Mouse (Mus musculus) spleen, adult 18-20 months (tissue): ENCODE measurements around the gene Prdm1.

Experiments used
- DNase-seq, 2 experiments: peaks; one replicate each; pipeline ENCODE4 v3.0.0; 2022; ENCODE audit warnings: mixed read lengths in 2 of 2

The Prdm1 gene

DNA sequence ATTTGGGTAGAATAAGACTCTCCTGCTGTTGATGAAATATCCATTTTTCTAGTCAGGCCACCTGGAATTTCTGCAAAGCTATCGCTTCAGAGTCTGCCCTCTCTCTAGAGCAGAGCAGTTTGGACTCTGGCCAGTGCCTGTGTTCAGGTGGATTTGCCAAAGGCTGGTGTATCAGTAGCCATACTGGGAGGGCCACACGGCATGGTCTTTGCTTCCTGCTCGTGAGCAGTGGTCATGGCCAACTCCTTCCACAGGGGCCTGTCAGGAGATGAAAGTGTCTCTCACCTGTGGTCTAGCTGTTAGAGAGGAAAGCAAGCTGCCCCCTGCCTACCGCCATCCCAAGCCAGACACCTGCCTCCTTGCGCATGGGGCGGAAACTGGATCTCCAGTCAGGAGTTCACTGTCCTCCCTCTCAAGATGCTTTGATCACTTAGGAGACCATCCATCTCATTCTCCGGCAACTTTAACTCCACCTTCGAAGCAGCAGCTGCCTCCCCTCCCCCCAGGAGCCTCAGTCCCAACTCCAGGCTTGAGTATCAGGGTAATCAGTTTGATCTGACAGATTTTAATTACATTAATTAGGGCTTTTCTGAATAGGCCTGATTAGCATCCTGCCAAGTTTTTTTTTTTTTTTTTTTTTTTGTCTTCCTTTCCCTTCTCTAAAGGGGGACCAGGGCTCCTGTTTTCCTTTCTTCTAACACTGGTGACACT lies 35.3 kb downstream of the Prdm1 start:
- no peak for DNase-seq

DNA sequence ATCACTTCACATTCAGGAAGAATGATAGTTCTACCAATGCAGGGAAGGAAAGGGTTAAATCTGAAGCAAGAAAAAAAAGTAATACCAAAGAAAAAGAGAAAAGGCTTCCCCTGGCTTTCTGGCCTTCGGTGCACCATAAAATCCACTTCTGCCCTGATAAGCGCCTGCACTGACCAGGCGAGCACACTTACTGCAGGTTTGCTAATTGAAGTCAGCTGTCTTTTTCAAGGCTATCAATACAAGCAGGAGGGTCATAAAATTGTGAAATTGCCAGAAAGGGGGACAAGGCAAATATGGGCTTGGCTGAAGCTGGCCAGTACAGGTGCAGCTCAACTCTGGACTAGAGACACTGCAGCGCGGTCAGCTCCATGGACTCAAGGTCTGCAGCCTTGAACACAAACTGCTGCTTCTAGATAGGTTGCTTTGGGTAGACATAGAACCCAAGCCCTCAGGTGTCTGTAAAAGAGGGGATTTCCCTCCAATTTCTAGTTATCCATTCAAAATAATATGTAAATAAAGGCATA lies 37.3 kb downstream of the Prdm1 start:
- DNase-seq, result no peak

DNA sequence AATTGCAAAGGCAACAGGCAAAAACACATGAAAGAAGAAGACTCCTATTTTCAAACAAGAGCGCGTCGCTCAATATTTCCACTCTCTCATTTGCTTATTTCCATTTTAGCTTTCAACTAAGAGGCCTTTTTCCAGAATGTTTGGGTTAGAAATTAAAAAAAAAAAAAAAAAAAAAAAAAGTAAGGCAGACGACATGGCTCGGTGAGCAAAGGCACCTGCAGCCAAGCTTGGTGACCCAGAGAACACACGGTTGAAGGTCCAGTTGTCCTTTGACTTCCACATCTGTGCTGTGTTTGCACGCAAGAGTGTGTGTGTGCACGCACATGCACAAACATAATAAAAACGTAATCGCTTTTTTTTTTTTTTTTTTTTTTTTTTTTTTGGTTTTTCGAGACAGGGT lies 41.2 kb downstream of the Prdm1 start:
- DNase-seq, result no peak

DNA sequence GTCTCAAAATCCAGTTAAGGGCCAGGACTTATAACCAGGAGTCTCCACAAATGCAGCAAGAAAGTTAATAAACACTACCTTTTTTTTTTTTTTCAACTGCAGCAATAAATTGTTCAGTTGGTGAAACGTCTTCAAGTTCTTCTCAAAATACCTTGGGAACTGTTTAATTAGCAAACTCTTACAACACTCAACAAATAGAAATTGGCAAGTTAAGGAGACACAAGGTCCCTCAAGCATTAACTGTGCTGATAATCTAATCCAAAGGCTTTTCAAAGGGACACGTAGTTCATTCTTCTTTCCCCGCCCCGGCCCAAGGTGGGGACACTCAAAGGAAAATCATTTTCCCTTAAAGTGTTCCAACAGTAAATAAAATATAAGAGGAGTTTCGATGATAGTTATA lies 44.2 kb downstream of the Prdm1 start:
- DNase-seq, result no peak

DNA sequence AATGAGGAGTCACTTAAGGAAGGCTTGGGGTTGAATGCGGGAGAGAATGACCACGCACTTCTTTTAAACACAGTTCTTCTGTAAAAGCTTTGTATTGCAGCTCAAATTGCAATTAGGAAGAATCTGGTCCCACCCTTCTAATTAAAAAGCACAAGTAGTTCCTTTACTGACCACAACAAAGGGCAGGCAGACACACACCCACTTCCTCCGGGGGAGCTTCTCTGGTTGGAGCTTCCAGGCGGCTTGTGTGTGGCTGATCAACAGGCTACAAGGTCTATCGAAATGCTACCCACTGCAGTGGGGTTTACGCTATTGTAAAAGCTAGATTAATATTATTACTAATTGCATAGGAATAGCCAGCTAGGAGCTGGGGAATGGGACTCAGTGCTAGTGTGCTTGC lies 45.2 kb downstream of the Prdm1 start:
- no peak for DNase-seq

DNA sequence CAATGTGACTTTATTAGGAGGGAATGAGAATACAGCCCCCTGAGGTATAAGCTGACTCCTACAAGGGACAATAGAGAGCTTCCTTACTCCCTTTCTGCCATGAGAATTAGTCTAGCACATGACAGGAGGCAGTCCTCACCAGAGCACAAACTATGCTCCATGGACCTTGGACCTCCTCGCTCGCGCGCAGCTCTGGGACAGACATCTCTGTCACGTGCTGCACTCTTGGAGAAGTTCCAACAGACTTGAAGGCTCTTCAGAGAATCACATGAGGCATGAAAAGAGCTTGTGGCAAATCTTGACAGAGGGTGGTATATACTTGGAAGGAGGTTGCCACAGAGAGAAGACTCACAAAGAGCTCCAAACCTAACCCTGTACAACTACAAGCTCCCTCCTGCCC lies 46.9 kb downstream of the Prdm1 start:
- no peak for DNase-seq

DNA sequence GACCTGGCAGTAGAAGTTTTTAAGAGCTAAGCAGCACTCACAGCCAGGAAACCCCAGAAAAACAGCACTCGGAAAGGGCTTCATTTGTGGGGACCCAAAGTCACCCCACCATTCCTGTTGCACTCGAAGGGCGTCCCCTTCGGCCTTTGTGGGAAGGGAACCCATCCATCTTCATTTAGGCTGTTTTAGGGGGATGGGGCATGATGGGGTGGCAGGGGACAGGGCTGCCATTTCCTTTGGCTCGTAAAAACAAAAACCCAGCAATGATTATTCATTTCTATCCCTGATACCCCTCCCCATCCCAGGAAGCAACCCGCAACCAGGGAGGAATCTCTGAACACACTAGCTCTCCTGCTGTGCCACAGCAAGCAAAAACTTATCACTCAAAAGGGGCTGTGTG lies 49.0 kb downstream of the Prdm1 start:
- no peak for DNase-seq

DNA sequence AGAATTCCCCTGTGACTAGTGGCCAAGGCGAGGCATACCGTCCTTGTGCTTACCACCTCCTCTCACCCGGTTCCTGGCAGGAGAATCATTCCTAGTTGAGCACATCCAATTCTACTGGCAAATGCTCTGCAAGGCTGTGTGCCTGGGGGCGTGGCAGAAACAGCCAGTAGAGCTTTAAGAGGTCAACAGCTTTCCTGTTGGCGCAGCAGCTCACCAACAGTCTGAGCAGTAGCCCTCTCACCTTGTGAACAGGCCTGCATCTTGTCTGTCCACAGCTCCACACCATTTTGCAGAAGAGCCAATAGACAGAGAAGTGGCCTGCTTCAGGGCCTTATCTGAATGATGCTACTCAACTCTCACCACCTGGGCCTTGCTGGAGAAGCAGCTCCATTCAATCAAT lies 50.2 kb downstream of the Prdm1 start:
- no peak for DNase-seq

DNA sequence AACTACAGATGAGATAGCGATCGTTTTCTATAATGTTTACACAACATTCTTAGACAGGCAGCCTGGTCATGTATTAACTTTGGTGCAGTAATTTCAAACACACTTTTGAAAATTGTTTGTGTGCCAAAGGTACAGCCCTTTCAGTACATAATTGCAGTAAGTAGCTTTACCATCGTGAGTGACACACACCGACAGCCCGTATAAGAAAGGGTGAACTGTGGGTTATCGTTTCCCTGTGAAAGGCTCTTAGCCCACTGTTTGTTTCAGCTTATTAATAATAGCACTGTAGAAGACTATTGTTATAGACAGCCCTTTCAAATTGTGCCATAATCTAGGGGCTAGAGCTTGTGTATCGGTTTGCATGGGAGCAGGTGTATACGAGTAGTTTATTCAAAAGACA lies 51.1 kb downstream of the Prdm1 start:
- DNase-seq, result no peak

DNA sequence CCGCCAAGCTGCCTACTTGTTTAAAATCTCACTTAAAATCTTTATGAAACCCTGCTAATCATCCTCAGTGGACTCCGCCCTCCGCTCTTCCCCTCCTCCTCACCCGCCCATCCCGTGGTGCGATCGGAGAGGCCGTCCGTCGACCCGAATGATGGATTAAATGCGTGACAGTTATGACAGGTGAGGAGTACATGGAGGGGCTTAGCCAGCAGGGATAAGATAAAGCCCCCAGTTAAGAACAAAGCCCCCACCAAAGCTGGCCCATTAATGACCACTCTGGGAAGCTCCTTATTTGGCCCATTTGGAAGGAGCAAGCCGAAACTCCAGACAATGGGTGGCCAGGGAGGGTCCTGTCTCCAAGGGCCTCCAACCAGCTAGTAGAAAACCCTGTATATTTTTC lies 51.8 kb downstream of the Prdm1 start:
- DNase-seq, result no peak

DNA sequence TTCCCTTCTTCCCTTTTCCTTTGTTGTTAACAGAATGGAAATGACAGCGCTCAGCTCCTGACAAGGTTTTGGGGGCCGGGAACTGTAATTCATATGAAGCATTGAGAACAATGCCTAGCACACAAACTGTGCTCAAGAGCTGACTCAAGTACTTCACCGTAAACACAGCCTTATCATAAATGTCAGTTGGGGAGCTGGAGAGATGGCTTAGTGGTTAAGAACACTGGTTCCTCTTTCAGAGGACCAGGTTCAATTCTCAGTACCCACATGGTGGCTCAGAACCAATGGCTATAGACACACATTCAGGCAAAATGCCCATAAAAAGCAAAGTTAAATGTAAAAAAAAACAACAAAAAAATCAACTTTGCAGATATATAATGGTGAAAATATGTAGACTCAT lies 52.9 kb downstream of the Prdm1 start:
- no peak for DNase-seq

DNA sequence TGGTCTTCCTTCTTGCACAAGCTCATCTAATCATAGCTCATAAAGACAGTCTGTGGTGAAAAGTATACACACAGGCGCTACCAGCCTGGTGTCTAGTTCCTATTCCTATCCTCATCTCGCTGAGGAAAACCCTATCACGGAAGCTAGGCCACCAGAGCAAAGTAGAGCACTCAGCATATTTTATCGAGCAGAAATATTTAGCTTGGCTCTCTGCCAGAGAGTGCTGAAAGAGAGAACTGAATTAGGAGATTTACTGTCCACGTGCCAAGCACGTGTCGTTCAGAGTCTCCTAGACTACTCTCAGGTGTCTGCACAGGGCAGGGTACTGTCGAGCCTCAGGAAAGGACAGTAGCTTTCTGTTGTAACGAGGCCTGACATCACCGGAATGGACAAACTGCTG lies 54.0 kb downstream of the Prdm1 start:
- DNase-seq, result no peak

DNA sequence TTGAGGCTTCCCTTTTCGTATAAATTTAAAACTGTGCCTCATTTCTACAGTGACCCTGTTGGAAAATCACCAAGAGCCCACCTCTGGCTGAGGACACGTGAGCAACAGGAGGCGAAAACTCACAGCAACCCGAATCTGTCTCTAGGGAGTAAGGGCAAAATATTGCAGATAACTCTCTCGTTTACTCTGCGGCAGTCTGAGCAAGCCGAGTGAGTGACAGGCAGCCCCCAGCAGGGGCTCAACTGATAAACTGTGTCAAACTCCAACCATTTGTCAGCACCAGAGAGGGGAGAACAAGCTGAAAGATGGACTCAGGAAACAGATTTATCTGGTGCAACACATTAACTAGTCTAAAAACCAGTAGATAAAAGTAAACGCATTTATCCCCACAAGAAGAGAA lies 62.7 kb downstream of the Prdm1 start:
- no peak for DNase-seq

DNA sequence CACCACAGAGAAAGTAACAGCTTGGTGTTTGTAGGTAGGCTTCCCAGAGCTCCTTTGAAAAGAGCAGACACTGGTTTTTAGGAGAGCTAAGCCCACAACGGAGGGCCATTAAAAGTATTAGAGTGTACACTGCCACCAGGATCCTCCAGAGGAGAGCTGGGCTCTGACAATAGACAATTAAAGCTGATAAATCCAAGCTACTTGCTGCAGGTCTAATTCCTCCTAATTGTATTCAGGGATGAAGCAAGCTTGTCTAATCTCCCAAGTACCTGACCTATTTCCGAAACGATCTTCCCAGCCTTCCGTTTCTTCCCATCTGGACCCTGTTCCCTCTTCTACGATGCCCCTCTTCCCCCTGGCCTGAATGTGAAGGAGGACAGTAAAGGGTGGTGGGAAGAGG lies 63.7 kb downstream of the Prdm1 start:
- no peak for DNase-seq

DNA sequence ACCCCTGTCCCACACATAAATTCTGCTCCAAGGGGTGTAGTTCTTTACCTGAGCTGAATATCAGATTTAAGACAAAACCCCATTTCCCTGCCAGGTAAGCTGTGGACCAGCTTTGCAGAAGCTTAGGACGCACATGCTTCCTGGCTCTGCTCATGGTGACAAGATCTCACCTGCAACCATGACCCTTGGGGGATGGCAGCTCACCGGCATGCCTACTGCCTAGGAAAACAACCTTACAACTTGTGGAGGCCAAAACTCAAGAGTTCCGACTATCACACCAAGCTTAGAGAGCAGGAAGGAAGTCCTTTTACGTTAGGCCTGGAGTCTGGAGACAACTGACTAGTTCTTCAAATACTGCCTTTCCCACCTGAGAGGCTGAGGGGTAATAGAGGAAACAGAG lies 64.4 kb downstream of the Prdm1 start:
- DNase-seq, result no peak

DNA sequence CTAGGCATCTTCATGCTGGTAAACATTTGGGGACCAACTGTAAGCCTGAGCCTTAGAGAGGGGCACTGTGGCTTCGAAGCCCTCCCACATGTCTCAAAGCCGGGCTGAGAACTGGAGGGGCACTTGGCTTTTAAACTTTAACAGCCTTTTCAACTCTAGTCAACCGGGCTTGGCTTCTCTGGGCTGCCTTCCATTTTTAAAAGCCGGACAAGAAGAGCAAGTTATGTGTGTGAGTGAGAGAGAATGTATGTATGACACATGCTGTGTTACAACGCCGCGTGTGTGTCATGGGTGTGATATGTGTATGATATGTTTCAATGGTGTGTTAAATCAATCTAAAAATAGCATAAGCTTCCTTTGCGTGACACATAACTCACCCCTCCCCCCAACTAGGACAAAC lies 66.0 kb downstream of the Prdm1 start:
- DNase-seq, result no peak

DNA sequence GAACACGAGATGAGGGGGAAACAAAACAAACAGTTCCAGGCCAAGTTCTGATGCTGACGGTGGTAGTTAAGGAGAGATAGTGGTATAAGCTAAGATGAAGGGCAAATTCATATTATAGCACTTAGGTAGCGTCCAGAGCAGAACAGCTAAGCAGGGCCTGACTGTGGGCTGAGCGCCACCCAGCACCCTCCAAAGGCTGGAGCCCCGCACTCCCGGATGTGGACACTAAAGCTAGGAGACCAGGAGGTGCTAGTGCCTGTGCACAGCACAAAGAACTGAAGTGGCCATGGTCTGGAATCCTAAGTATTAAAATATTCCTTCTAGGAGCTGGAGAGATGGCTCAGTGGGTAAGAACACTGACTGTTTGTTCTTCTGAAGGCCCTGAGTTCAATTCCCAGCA lies 67.2 kb downstream of the Prdm1 start:
- no peak for DNase-seq

DNA sequence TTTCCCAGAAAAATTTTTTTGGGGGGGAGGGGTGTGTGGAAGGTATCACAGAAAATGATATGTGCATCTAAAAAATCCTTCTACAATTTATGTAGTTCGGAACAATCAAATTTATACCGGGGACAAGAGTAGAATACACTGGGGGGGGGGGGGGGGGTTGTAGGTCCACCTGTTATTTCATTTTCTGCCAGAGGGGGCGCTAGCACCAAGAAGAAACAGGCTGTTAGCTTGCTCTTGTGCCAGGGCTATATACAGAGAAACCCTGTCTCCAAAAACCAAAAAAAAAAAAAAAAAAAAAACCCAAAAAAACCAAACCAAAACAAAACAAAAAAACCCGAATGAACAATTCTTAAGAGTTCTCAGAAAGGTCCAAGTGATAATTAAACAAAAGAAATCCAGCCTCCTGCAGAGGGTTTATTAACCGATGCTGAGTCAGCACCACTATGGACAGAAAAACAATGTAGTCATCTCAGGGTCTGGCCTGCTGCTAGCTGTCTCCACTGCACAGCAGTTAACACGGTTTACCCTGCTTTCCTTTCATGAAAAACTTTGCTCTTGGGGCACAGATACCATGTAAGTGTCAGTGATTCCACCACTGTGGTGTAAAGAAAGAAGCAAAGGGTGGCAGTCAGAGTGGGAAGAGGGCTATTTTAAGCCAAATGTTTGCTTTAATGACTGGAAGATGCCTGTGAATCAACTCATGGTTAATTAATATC lies 68.0 kb downstream of the Prdm1 start:
- peak; percentile 28 to 69 for DNase-seq

DNA sequence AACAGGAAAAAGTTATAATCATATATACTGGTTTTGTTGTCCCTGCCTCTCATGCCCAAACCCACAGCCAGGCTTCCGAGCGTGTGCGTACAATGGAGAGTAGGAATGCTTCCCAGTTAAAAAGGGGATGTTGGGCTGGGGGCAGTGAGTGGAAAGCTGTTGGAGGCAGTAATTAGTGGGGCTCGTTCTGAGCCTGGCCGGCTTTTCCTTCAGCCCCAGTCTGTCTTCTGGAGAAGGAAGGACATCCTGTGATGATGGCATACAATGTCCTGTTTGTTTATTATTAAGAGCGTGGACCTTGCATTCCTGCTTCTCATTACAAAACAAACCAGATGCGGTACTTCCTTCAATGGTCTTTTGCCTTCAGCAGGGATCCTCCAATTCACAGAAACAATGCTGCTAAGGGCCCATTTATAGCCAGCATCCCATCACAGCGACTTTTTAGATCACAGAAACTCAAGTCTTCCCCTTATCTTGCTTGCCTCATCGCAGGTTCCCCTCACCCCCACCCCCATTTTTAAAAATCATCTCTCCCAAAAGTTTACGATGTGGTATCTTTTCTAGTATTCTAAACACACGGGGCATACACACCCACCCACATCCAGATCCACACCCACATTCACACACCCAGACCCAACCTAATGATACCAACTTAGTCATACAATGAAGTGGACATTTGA lies 68.8 kb downstream of the Prdm1 start:
- peak in 1 of 2 experiments; percentile 15 for DNase-seq

DNA sequence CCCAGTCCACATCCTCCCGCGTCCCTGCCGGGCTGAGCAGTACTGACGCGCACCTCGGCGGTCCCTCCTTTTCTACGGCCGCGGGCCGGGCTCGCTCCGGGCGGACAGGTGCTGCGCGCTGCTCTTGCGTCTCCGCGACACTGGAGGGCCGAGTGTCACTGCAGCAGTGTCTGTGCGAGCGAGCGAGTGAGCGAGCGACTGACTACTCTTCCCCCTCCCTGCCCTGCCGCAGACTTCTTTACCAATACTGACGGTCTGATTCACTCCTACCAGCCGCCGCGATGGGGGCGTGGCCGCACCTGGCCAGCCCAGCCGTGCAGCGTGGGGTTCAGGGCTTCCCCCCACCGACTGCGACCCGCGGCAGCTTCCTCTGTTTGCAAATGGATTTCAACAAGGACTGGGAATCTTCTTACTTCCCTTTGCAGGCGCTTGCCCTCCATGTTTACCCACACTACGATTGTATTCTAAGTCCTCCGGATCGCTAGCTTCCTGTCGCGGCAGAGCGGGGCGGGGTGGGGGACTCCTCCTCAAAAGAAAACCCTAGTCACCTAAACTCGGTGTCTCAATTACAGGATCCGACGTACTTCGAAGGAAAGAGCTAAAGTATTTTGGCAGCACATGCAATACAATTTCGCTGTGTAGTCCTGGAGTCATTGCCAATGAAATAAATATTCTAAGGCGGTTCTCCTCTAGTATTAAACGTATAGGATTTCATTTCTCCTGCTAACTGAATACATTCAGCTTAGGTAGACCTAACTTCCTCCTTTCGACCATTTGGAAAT lies 69.6 kb downstream of the Prdm1 start:
- DNase-seq, result peak; percentile 79 to 81

DNA sequence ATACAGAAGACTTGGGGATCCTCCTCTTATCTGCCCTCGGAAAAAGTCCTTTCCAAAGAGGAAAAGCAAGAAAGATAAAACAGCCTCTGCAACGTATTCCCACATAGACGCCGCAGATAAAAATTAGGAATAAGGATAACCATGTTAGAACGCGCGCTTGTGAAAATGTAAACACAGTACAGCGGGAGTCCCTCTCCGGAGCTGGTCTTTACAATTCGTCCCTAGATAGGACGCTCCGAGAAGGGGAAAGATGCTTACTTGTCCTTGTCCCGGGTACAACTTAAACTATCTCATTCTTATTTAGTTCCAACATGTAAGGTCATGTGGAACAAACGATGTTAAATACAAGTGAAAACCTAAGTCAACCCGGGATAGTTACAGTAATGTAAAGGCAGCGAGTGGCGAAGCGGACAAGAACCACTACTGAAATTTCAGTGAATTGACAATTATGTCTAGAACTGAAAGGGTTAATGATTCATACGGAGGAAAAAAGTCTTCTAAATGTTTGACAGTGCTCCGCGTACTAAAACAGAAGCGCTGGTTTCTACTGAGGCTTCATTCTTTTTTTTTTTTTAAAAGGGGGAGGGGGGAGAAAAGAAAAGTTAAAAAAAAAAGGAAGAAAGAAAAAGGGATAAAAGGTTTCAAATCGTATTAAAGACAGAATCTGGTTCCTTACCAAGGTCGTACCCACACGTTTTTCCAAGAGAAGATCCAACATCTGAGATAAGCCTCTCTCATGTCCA lies 70.3 kb downstream of the Prdm1 start:
- DNase-seq, result peak in 1 of 2 experiments; percentile 11
